Mouse (Mus musculus) thymus, postnatal 10 days (tissue): ENCODE results near the gene Vnn1.

Source experiments
- DNase-seq, 2 experiments: peaks; one replicate each; pipeline ENCODE4 v3.0.0; 2021; ENCODE audit warnings: low spot score in 2 of 2

Vnn1 gene

GRCm38 (mm10) chr10:23894601-23895349 is at the start of gene Vnn1:
TSS of gene Vnn1 (plus strand) at chr10:23894688.
- DNase-seq = no peak

GRCm38 (mm10) chr10:23851228-23851912 is 43.1 kb upstream of the Vnn1 start, which contains the start of gene Vnn3:
TSS of gene Vnn3 (plus strand) at chr10:23851462.
- no peak for DNase-seq

- no peak for DNase-seq
Measured at GRCm38 (mm10) chr10:23852096-23852495, 42.4 kb upstream of the Vnn1 start.

GRCm38 (mm10) chr10:23864362-23865312 is 29.9 kb upstream of the Vnn1 start:
- no peak for DNase-seq

- peak in 1 of 2 experiments; percentile 23 for DNase-seq
Measured at GRCm38 (mm10) chr10:23880695-23881094, 13.8 kb upstream of the Vnn1 start.

GRCm38 (mm10) chr10:23884910-23885309 is 9.6 kb upstream of the Vnn1 start:
- DNase-seq = no peak

GRCm38 (mm10) chr10:23886060-23886459 is 8.4 kb upstream of the Vnn1 start:
- DNase-seq = no peak

- no peak for DNase-seq
Measured at GRCm38 (mm10) chr10:23892987-23893386, 1.5 kb upstream of the Vnn1 start.

GRCm38 (mm10) chr10:23895376-23895775 is 888 bp downstream of the Vnn1 start:
- DNase-seq = no peak

GRCm38 (mm10) chr10:23901119-23901518 is 6.6 kb downstream of the Vnn1 start:
- no peak for DNase-seq

GRCm38 (mm10) chr10:23905661-23906060 is 11.2 kb downstream of the Vnn1 start:
- DNase-seq = no peak

GRCm38 (mm10) chr10:23920056-23920455 is 25.6 kb downstream of the Vnn1 start, which contains the start of gene Taar1:
TSS of gene Taar1 (plus strand) at chr10:23920356.
- no peak for DNase-seq

- DNase-seq = no peak
Measured at GRCm38 (mm10) chr10:23922468-23922867, 28.0 kb downstream of the Vnn1 start.

GRCm38 (mm10) chr10:23923941-23924340 is 29.5 kb downstream of the Vnn1 start:
- no peak for DNase-seq

- no peak for DNase-seq
Measured at GRCm38 (mm10) chr10:23937613-23938012, 43.1 kb downstream of the Vnn1 start.

- no peak for DNase-seq
Measured at GRCm38 (mm10) chr10:23938312-23938711, 43.8 kb downstream of the Vnn1 start, which contains the start of gene Taar2. TSS of gene Taar2 (plus strand) at chr10:23938572.

GRCm38 (mm10) chr10:23942465-23942864 is 48.0 kb downstream of the Vnn1 start:
- DNase-seq = peak in 1 of 2 experiments; percentile 26

- DNase-seq = no peak
Measured at GRCm38 (mm10) chr10:23948026-23948425, 53.5 kb downstream of the Vnn1 start.

GRCm38 (mm10) chr10:23949508-23950005 is 55.1 kb downstream of the Vnn1 start, which contains the start of gene Taar3:
TSS of gene Taar3 (plus strand) at chr10:23949558.
- no peak for DNase-seq

GRCm38 (mm10) chr10:23951714-23952113 is 57.2 kb downstream of the Vnn1 start:
- no peak for DNase-seq
